Mouse (Mus musculus) liver, embryonic 15.5 days (tissue): ENCODE data around the gene Tecpr1. TPM values are rescaled to one million over a fixed set of nuclear protein-coding genes. Genes with fewer than 3 reads are reported as not detected.

ENCODE experiments used
- ATAC-seq: fragments of 200-750 bp; cut with Nextera tagmentation; 2 replicates; pipeline ENCODE4 v1.8.0; 2017; ENCODE audit warnings: moderate number of reproducible peaks, mild to moderate bottlenecking, moderate library complexity; ENCODE audit not compliant: insufficient read depth
- H3K27ac ChIP-seq: fragments of 300-500 bp; sonication (generic); replicated peaks from 2 replicates; pipeline ENCODE4 v1.5.1; 2015; ENCODE audit warnings: mild to moderate bottlenecking, inconsistent platforms
- H3K27me3 ChIP-seq: fragments of 300-500 bp; sonication (generic); 2 replicates; pipeline ENCODE4 v1.6.1; 2015; ENCODE audit warnings: mild to moderate bottlenecking, inconsistent platforms
- H3K36me3 ChIP-seq: fragments of 300-500 bp; sonication (generic); replicated peaks from 2 replicates; pipeline ENCODE4 v1.6.1; 2015; ENCODE audit warnings: moderate library complexity, mild to moderate bottlenecking, inconsistent platforms
- H3K4me1 ChIP-seq: fragments of 300-500 bp; sonication (generic); replicated peaks from 2 replicates; pipeline ENCODE4 v1.6.1; 2015; ENCODE audit warnings: inconsistent platforms
- H3K4me2 ChIP-seq: fragments of 300-500 bp; sonication (generic); 2 replicates; pipeline ENCODE4 v1.6.1; 2015; ENCODE audit warnings: moderate library complexity, mild to moderate bottlenecking, inconsistent platforms
- H3K4me3 ChIP-seq: fragments of 300-500 bp; sonication (generic); replicated peaks from 2 replicates; pipeline ENCODE4 v1.5.1; 2015; ENCODE audit warnings: mild to moderate bottlenecking, inconsistent platforms
- H3K9ac ChIP-seq: fragments of 300-500 bp; sonication (generic); 2 replicates; pipeline ENCODE4 v1.6.1; 2015; ENCODE audit warnings: moderate library complexity, mild to moderate bottlenecking, inconsistent platforms
- H3K9me3 ChIP-seq: fragments of 300-500 bp; sonication (generic); replicated peaks from 2 replicates; pipeline ENCODE4 v1.6.1; 2016; ENCODE audit warnings: inconsistent platforms
- WGBS: fragments of 180-500 bp; shearing (Covaris S2); methylation state at CpG from one replicate; pipeline ENCODE4 v1.1.7; 2015; ENCODE audit warnings: mixed read lengths; ENCODE audit not compliant: insufficient replicate concordance; 5-methylcytosine and 5-hydroxymethylcytosine counted together
- polyA plus RNA-seq: library from polyadenylated mRNA; unstranded; fragments of >200 nt; fragmentation: Nextera tagmentation; extraction: Ambion mirVana; gene quantifications from 2 replicates; pipeline ENCODE4 v1.2.1, GENCODE M21; 2015

The Tecpr1 gene
- polyA plus RNA-seq, 1 experiment from 2014 or later: 3.1 TPM

- no peak for ATAC-seq
- no peak overlapping the region for H3K4me2 ChIP-seq
- H3K36me3 ChIP-seq: no peaks in the 10 kb centered on the region
- no peak overlapping the region for H3K9ac ChIP-seq
- H3K27ac ChIP-seq: no peak overlapping the region
- H3K9me3 ChIP-seq: no peaks in the 10 kb centered on the region
- no peak overlapping the region for H3K4me3 ChIP-seq
- H3K27me3 ChIP-seq: no peaks in the 10 kb centered on the region
- 41% methylated on average over 1 of the region's 1 CpGs for WGBS
- no peaks in the 10 kb centered on the region for H3K4me1 ChIP-seq
Observed at GRCm38 (mm10) chr5:144231410-144231809, 8.0 kb upstream of the Tecpr1 start.

GRCm38 (mm10) chr5:144230216-144230615 is 6.8 kb upstream of the Tecpr1 start:
- H3K9me3 ChIP-seq: no peaks in the 10 kb centered on the region
- no peaks in the 10 kb centered on the region for H3K4me1 ChIP-seq
- no peak overlapping the region for H3K4me2 ChIP-seq
- H3K9ac ChIP-seq: no peak overlapping the region
- no peak overlapping the region for H3K27ac ChIP-seq
- no peak for ATAC-seq
- 67% methylated on average over 7 of the region's 7 CpGs for WGBS
- H3K27me3 ChIP-seq: no peaks in the 10 kb centered on the region
- H3K4me3 ChIP-seq: no peak overlapping the region
- H3K36me3 ChIP-seq: no peaks in the 10 kb centered on the region

DNA sequence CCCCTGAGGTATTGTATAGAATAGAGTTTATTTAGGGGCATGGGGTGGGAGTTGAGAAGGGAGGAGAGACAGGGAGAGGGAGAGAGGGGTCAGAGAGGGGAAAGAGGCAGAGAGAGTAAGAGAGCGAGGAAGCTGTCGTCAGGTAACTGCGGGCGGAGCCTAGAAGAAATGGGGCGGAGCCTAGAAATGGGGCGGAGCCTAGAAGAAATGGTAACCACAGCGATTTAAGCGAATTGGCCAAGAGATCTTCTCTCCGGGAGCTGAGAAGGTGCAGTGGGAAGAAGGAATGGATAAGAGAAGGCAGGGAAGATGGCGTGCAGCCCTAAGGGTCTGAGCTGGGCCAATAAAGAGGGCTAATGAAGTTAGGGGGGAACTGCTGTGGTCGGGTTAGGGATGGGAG is 2.8 kb upstream of the Tecpr1 start:
- Histone ChIP-seq H3K27ac (no peak overlapping the region), H3K36me3 (no peaks in the 10 kb centered on the region), H3K4me2 (no peak overlapping the region), H3K4me1 (peaks cover 22% of the 10 kb centered on the region), H3K4me3 (no peak overlapping the region), H3K9me3 (no peaks in the 10 kb centered on the region), H3K9ac (no peak overlapping the region), H3K27me3 (no peaks in the 10 kb centered on the region)
- ATAC-seq: no peak
- WGBS: 28% methylated on average over 11 of the region's 11 CpGs

DNA sequence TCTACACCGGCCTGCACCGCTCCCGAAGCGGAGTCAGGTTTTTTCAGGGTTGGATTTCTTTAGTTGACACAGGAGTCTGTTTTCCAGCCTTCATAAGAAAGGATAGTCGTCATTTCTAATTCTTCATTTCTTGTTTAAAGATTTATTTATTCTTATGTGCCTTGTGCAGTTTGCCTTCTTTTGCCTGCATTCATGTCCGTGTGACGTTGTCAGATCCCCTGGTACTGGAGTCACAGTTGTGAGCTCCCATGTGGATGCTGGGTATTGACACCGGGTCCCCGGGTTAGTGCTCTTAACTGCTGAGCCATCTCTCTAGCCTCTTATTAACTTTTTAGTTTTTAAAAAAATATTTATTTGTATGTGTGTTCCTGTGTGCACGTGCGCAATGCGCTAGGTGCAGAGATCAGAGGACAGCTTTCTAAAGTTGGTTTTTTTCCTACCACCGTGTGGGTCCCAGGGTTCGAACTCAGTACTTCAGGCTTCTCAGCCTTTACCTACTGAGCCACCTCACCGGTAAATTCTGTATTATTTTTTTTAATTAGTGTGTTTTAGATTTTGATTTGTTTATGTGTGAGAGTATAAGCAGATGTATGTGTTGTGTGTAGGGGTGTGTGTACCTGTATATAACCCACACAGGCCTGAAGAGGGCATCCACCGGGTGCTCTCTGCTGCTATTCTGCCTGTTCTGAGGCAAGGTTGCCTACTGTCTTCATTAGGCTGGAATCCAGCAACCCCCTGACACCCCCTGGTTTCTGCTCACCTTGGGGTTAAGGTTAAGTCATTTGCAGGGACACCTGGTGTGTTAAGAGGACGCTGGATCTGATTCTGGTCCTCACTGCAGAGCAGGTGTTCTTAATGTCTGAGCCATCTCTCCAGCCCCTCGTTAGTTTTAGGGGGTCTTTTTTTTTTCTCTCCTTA is 743 bp upstream of the Tecpr1 start:
- 24% methylated on average over 18 of the region's 18 CpGs for WGBS
- Histone ChIP-seq H3K4me2 (peak overlapping the region; percentile 93), H3K36me3 (no peaks in the 10 kb centered on the region), H3K4me3 (peak overlapping the region; percentile 70), H3K4me1 (peaks cover 22% of the 10 kb centered on the region), H3K27me3 (no peaks in the 10 kb centered on the region), H3K9ac (peak overlapping the region; percentile 61), H3K9me3 (no peaks in the 10 kb centered on the region), H3K27ac (0 out of 2 replicates have a peak overlapping the region, but pooled peaks have one; percentile 39)
- ATAC-seq: peak; percentile 23; the same call in 1 of the 2 replicates

- Histone ChIP-seq H3K4me3 (peak overlapping the region; percentile 70), H3K4me1 (peaks cover 22% of the 10 kb centered on the region), H3K27me3 (no peaks in the 10 kb centered on the region), H3K36me3 (no peaks in the 10 kb centered on the region), H3K27ac (peak overlapping the region; percentile 38; the same call in 1 of the 2 replicates), H3K9ac (peak overlapping the region; percentile 68), H3K9me3 (no peaks in the 10 kb centered on the region), H3K4me2 (peak overlapping the region; percentile 93)
- ATAC-seq: no peak; the same call in none of the 2 replicates
- 3% methylated on average over 25 of the region's 25 CpGs for WGBS
Observed at GRCm38 (mm10) chr5:144222811-144223502, 458 bp downstream of the Tecpr1 start.

DNA sequence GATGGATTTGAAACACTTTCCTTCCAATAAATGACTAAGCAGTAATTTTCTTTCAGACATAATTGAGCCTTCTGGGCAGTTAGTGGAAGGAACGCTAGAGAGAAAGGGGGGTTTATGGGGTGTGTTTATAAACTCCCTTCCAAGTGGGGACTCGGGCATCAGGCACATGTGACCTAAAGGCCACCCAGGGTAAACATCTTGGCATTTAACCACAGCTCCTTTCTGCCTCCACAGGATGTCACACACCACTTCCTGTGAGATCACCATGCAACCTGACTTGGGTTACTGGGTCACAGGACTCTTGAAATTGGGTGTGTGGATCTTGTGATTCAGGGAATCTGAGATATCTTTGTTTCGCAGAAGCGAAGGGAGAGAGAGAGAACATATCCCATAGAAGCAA is 2.1 kb downstream of the Tecpr1 start:
- H3K9me3 ChIP-seq: no peaks in the 10 kb centered on the region
- H3K4me2 ChIP-seq: no peak overlapping the region
- no peak overlapping the region for H3K4me3 ChIP-seq
- no peak for ATAC-seq
- H3K27me3 ChIP-seq: no peaks in the 10 kb centered on the region
- WGBS: 39% methylated on average over 4 of the region's 4 CpGs
- H3K9ac ChIP-seq: no peak overlapping the region
- no peak overlapping the region for H3K27ac ChIP-seq
- no peaks in the 10 kb centered on the region for H3K36me3 ChIP-seq
- peaks cover 22% of the 10 kb centered on the region for H3K4me1 ChIP-seq

DNA sequence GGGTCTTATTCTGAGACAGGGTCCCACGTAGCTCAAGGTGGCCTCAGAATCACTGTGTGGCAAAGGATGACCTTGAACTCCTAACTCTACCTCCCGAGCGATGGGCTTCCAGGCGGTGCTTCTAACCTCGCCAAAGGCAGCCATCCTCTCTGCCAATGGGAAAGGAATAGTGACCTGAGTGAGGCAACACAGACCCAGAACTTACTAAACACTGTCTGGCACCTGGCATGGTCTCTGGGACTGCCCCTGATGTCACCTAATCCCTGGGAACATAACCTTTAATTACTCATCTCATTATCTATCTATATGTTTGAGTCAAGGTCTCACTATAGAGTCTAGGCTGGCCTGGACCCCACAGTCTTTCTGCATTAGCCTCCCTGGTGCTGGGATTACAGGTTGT is 3.5 kb downstream of the Tecpr1 start:
- no peak for ATAC-seq
- Histone ChIP-seq H3K27ac (no peak overlapping the region), H3K4me3 (no peak overlapping the region), H3K9me3 (no peaks in the 10 kb centered on the region), H3K36me3 (no peaks in the 10 kb centered on the region), H3K4me2 (no peak overlapping the region), H3K9ac (no peak overlapping the region), H3K4me1 (peaks cover 22% of the 10 kb centered on the region), H3K27me3 (no peaks in the 10 kb centered on the region)
- 66% methylated on average over 5 of the region's 5 CpGs for WGBS

DNA sequence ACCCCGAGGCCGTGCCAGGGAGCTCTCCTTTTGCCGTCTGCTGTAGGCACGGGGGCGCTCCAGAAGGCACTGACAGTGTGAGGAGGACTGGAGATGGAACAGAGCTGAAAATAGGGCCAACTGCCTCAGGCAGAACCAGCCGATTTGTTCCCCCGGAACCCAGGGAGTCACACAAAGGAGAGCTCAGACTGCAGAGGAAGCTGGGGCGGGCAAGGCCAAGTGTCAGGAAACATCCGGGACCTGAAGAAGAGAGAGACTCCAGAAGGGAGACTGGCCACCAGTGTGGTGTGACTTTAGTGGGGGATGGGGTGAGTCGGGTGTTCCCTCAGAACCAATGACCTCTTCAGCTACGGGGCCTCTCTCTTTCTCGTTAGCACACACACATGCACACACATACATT is 4.1 kb downstream of the Tecpr1 start:
- no peaks in the 10 kb centered on the region for H3K27me3 ChIP-seq
- 49% methylated on average over 12 of the region's 12 CpGs for WGBS
- no peaks in the 10 kb centered on the region for H3K36me3 ChIP-seq
- H3K4me2 ChIP-seq: no peak overlapping the region
- no peak overlapping the region for H3K27ac ChIP-seq
- H3K9ac ChIP-seq: no peak overlapping the region
- H3K9me3 ChIP-seq: no peaks in the 10 kb centered on the region
- no peak for ATAC-seq
- peaks cover 19% of the 10 kb centered on the region for H3K4me1 ChIP-seq
- no peak overlapping the region for H3K4me3 ChIP-seq

- ATAC-seq: no peak
- H3K36me3 ChIP-seq: no peaks in the 10 kb centered on the region
Observed at GRCm38 (mm10) chr5:144218061-144218460, 5.4 kb downstream of the Tecpr1 start.

DNA sequence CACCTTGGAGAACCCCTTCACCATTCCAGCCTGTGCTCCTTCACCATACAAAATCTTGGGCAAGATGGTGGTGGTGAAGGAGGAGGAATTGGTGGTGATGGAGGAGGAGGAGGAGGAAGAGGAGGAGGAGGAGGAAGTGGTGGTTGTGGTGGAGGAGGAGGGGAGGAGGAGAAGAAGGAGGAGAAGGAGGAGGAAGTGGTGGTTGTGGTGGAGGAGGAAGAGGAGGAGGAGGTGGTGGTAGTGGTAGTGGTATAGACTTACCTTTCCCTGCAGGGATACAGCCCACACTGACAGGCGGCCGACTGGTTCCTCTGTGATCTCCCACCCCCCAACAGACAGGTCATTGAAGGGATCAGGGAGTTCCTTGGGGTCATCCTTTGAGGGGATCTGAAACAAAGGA is 7.4 kb downstream of the Tecpr1 start:
- Histone ChIP-seq H3K9ac (no peak overlapping the region), H3K9me3 (no peaks in the 10 kb centered on the region), H3K27ac (no peak overlapping the region), H3K27me3 (no peaks in the 10 kb centered on the region), H3K4me1 (no peaks in the 10 kb centered on the region), H3K4me3 (no peak overlapping the region), H3K36me3 (0 out of 2 replicates have a peak, but pooled peaks cover 4% of the 10 kb centered on the region), H3K4me2 (no peak overlapping the region)
- ATAC-seq: no peak
- WGBS: 37% methylated on average over 2 of the region's 2 CpGs

More at GRCm38 (mm10) chr5:144218061-144218460, 5.4 kb downstream of the Tecpr1 start:
- Histone ChIP-seq H3K9me3 (no peaks in the 10 kb centered on the region), H3K27me3 (no peaks in the 10 kb centered on the region), H3K4me1 (peaks cover 6% of the 10 kb centered on the region), H3K4me2 (no peak overlapping the region), H3K27ac (no peak overlapping the region), H3K4me3 (no peak overlapping the region), H3K9ac (no peak overlapping the region)
- 43% methylated on average over 7 of the region's 7 CpGs for WGBS

GRCm38 (mm10) chr5:144214453-144214852 is 9.0 kb downstream of the Tecpr1 start:
- no peak overlapping the region for H3K4me2 ChIP-seq
- WGBS: 31% methylated on average over 7 of the region's 7 CpGs
- H3K36me3 ChIP-seq: peaks cover 9% of the 10 kb centered on the region; the same call in 1 of the 2 replicates
- H3K27me3 ChIP-seq: no peaks in the 10 kb centered on the region
- no peak overlapping the region for H3K9ac ChIP-seq
- H3K27ac ChIP-seq: no peak overlapping the region
- no peak overlapping the region for H3K4me3 ChIP-seq
- H3K9me3 ChIP-seq: no peaks in the 10 kb centered on the region
- no peaks in the 10 kb centered on the region for H3K4me1 ChIP-seq
- no peak for ATAC-seq
